Mouse (Mus musculus): ENCODE measurements around the gene Timm17a.

Gene Timm17a

DNA sequence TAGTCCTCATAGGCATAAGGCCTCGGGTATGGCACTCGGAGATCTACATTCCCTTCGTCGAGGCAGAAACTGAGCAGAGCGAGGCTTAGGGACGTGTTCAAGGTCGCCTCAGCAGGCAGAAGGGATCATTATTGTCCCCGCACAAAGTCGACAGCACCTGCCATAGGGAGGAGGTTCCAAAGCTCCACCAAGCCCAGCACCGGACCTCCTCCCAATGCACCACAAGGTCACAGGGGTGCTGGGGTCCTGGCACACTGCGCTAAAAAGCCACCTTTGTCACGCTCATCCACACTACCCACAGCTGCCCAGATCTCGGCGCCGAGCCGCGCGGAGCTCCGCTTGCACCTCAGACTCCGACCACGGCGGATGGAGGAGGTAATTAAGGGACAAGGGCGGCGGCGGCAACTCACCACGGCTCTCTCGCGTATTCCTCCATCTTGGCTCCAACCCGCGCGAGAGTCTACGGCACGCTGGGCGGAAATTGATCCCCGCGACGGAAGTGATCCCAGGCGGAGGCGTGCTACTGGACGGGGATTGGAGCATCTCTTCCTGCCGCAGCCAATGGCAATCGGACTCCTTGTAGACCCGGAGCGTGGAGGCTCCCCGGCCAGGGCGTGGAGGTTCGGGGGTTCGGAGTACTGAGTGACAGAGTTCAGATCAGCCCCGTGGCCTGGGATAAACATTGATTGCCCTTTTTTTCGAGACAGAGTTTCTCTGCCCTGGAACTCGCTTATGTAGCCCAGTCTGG is at the start of gene Timm17a:
TSS of gene Timm17a (minus strand) at position 495 of the 748 bp plus-strand sequence.
- peak; percentile 86 for DNase-seq (ENCODE audit: low read depth, low spot score)

GRCm38 (mm10) chr1:135362115-135362514 is 48.5 kb upstream of the Timm17a start:
- DNase-seq (ENCODE audit: low read depth, low spot score), result no peak

DNA sequence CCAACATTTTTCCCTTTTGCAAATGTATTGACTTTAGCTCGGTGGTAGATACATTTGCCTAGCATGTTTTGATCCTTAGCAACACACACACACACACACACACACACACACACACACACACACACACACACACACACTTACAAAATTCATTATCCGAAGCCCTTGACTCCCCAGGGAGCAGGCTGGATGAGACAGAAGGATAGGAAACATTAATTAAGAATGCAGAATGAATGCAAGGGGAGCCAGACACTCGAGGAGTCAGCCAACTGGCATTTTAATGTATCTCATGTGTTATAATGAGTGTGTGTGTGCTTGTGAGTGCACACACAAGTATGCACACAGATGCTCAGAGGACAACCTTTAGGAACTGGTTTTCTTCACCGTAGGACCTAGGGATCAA is 47.9 kb upstream of the Timm17a start:
- DNase-seq (ENCODE audit: low read depth, low spot score), result no peak

GRCm38 (mm10) chr1:135359071-135359470 is 45.5 kb upstream of the Timm17a start:
- no peak for DNase-seq (ENCODE audit: low read depth, low spot score)

GRCm38 (mm10) chr1:135351953-135352352 is 38.4 kb upstream of the Timm17a start:
- no peak for DNase-seq (ENCODE audit: low read depth, low spot score)

GRCm38 (mm10) chr1:135347498-135348169 is 34.1 kb upstream of the Timm17a start:
- DNase-seq (ENCODE audit: low read depth, low spot score), result no peak

GRCm38 (mm10) chr1:135346891-135347290 is 33.3 kb upstream of the Timm17a start:
- DNase-seq (ENCODE audit: low read depth, low spot score), result no peak

DNA sequence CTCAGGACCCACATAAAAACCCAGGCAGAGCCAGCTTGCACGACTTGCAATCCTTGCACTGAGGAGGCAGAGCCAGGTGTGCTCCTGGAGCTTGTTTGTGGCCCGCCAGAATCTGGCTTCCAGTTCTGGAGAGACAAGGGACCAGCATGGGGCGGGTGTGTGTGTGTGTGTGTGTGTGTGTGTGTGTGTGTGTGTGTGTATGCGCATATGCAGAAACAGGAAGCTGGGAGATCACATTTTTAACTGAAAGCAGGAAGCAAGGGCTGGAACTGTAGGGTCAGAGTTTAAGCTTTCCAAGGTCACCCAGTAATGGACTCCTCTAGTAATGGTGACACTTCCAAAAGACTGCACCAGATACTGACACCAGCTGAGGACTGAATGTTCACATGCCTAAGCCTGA is 30.4 kb upstream of the Timm17a start:
- no peak for DNase-seq (ENCODE audit: low read depth, low spot score)

- no peak for DNase-seq (ENCODE audit: low read depth, low spot score)
These were observed 28.4 kb upstream of the Timm17a start for GRCm38 (mm10) chr1:135341947-135342346.

- DNase-seq (ENCODE audit: low read depth, low spot score), result no peak
These were observed 17.0 kb upstream of the Timm17a start for GRCm38 (mm10) chr1:135330578-135330977.

DNA sequence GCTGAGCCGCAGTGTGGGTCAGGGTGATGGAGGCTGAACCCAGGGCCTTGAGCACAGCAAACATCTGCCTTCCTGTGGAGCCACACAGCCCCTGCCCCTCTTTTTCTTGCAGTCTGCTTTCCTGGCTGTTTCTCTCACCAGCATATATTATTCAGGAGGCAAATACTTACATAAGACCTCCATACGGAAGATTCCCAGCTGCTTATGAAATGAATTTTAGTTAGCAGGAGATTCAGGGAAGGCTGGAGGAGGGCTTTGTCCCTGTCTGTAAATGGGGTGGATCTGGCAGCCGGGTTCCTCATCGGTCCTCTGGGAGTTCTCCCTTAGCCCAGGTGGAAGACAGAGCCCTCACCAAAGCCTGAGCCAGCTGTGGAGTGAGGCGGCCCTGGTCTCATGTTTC is 14.8 kb upstream of the Timm17a start:
- DNase-seq (ENCODE audit: low read depth, low spot score), result no peak

DNA sequence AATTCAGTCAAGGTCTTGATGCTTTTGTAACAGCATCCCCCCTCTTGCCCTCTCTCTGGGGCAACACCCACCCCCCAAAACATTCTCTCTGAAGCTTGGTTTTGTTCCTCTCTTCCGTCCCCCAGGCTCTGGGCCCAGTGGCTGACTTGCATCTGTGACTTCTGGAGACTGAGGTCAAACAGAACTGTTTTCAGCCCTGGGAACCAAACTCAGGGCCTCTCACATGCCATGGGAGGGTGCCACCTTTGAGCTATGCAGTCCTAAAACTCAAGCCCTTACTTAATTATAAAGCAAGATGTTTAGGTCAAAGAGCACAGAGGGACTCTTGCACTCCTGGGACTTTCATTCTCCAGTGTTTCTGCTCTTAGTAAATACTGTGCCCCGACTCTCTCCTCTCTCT is 12.4 kb upstream of the Timm17a start:
- DNase-seq (ENCODE audit: low read depth, low spot score), result no peak

DNA sequence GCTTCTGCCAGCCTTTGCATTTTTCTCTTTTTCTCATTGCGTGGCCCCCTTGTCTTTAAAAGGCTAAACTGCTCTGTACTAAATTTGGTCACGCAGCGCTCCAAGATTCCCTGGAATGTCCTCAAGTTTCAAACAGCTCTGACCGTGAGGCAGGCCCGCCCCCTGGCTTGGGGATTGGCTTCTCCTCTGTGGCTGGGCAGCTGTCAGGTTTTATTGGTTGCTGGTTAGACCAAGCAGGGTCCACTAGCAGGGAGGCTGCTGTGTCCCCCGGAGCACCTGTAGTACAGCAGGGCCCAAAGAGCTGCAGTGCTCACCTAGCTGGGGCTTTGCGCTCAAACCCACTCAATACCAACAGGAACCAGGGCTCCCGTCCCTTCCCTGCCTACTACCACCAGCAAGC is 11.0 kb upstream of the Timm17a start, which contains the start of gene Lmod1:
TSS of gene Lmod1 (plus strand) at position 237 of the 400 bp plus-strand sequence.
- DNase-seq (ENCODE audit: low read depth, low spot score), result no peak

DNA sequence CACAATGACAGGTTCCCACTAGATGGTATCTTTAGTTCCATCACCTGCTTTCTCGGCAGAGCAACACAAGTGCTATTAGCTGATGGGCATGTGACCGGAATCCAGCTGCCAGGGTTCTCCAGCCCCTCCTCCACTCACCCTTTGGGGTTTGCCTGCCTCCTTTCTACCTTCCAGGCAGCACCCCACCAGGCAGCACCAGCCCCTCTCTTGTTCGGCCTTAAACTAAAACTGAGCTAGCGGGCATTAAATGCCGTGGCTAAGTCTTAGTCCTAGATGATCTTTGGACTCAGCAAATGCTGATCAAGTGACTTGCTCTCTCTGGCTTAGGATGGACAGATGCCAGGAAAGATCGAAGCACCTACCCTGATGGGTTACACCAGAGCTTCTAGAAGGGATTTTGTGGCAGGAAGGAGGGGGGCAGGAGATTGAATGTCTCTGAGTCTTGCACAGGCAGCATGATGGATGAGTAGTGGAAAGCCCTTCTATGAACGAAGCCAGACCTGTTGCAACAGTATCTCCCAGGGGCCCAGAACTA is 9.9 kb upstream of the Timm17a start:
- no peak for DNase-seq (ENCODE audit: low read depth, low spot score)

DNA sequence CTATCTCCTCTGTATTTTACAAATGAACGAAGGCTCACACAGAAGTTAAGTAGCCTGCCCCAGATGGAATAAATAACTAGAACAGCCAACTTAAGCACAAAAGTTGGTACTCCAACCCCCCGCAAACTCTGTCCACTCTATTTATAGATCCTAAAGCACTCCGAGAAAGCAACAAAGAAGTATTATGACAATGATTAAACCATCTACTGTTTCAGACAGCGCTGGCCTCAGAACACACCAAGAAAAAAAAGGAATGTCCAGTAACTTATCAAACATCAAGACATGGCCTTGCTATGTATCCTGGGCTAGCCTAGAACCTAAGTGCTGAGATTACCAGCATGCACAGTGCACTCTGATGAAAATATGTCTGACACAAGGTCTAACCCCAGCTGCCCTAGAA is 1.4 kb downstream of the Timm17a start:
- no peak for DNase-seq (ENCODE audit: low read depth, low spot score)

DNA sequence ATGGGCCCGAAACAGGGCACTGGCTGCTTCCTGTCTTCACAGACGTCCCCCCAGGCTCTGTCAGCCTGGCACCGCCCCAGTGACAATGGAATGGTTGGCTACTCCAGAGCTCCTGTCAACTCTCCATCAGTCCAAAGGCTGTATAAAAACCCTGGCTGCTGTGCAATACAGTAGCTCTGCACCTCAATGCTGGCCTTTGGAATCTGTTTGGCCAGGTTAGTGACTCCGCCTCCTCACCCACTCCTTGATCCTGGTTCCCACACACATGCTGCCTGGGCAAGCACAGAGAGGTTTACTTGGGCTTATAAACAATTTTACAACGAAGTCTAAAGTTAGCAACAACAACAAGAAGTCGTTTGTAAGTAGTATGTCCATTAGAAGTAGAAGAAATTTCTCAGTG is 2.2 kb downstream of the Timm17a start:
- no peak for DNase-seq (ENCODE audit: low read depth, low spot score)

DNA sequence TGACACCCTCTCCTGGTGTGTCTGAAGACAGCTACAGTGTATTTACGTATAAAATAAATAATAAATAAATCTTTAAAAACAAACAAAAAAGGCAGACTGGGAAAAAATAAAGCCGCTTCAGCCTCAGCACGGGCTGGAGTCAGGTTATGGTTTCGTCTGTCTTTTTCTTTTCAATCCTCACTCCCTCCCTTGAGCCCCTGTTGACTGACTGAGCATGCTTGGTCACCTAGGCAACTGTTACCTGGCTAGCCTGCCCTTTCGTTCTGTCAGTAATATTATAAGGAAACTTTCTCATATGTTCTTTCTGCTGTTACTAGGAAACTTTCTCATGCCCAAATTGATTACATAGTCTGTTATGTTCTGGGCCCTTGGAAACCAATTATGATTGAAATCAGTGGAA is 22.7 kb downstream of the Timm17a start:
- peak; percentile 8 for DNase-seq (ENCODE audit: low read depth, low spot score)

- no peak for DNase-seq (ENCODE audit: low read depth, low spot score)
These were observed 27.3 kb downstream of the Timm17a start for GRCm38 (mm10) chr1:135286311-135286710.

- peak; percentile 36 for DNase-seq (ENCODE audit: low read depth, low spot score)
These were observed 29.7 kb downstream of the Timm17a start, which contains the start of gene Rnpep for GRCm38 (mm10) chr1:135283826-135284291. Gene Rnpep, minus strand, starts transcription at chr1:135284084.

- no peak for DNase-seq (ENCODE audit: low read depth, low spot score)
These were observed 30.2 kb downstream of the Timm17a start for GRCm38 (mm10) chr1:135283287-135283825.

DNA sequence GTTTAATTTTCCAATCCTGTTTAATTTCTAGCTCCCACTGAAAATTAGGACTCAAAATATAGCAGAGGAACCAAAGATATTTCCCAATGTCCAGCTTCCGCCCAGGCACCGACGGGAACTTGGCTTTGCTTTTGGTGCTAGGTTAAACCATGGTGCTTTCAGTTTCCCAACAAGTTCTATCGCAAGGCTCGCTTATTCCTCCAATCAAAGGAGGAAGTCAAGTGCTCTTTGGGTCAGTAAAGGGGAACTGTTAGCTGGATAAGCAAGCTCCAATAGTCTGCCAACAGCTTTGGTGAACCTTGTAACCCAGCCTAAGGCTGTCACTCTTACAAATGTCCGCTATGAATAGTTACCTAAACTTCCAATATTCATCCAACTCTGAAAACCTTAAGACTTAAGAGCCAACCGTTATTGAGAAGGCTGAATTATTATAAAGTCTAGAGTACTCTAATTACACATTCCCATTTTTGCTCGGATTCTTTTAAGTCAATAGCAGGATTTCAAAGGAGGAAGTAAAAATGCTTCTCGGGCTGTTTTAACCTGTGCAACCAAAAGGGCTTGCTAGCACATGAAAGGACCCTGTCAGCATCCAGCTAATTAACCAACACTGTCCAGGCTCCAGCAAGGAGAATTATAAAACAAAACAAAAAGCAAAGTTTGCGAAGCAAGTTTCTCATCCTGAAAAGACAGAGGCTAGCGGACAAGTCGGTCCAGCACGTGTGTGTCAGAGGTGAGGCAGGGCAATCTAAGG is 30.9 kb downstream of the Timm17a start:
- no peak for DNase-seq (ENCODE audit: low read depth, low spot score)

- DNase-seq (ENCODE audit: low read depth, low spot score), result no peak
These were observed 31.7 kb downstream of the Timm17a start for GRCm38 (mm10) chr1:135281841-135282240.

All from brain, embryonic 18.5 days (tissue).